Mouse (Mus musculus): Measurements from ENCODE around the gene Dazl. TPM values are rescaled to one million over a fixed set of nuclear protein-coding genes. Genes with fewer than 3 reads are reported as not detected.

Gene Dazl
- polyA plus RNA-seq (2015; fragmentation: Nextera tagmentation; extraction: Ambion mirVana) = 0.04 TPM in 1 of 2 replicates, not detected in the other

GRCm38 (mm10) chr17:50293241-50293731 is at the start of gene Dazl:
Gene Dazl, minus strand, starts transcription at chr17:50293636.

Other genes with a start within 250 kb of the Dazl start
- 11.3 and 11.7 TPM in 2 replicates for gene Rftn1, start 103.0 kb downstream of the Dazl start, polyA plus RNA-seq (2015; fragmentation: Nextera tagmentation; extraction: Ambion mirVana)
- 1.0 and 1.3 TPM in 2 replicates for gene Plcl2, start 215.8 kb upstream of the Dazl start, polyA plus RNA-seq (2015; fragmentation: Nextera tagmentation; extraction: Ambion mirVana)

All from urinary bladder, postnatal 0 days (tissue).